Mouse (Mus musculus) CH12.LX (cell line): ENCODE measurements around the gene Olfml2a. TPM values are rescaled to one million over a fixed set of nuclear protein-coding genes. Genes with fewer than 3 reads are reported as not detected.

Source experiments
- DNase-seq: peaks from one replicate; pipeline ENCODE4 v3.0.0-alpha.2; 2013; ENCODE audit errors: extremely low read depth
- H3K27ac ChIP-seq: 2 replicates; pipeline ENCODE4 v1.5.1; 2012; ENCODE audit warnings: low read depth, mild to moderate bottlenecking, control low read depth, moderate library complexity; ENCODE audit not compliant: insufficient read depth
- H3K27me3 ChIP-seq: replicated peaks from 2 replicates; pipeline ENCODE3; 2012; ENCODE audit warnings: inconsistent platforms
- H3K36me3 ChIP-seq, 2 experiments: replicated peaks in 1 of 2; 2 replicates each; pipeline versions ENCODE3 to v1.6.1; 2012; ENCODE audit warnings: inconsistent platforms in 1 of 2, low read length in 1 of 2, mild to moderate bottlenecking in 1 of 2, mixed read lengths in 1 of 2, moderate library complexity in 1 of 2; ENCODE audit not compliant: control insufficient read depth in 1 of 2, insufficient read depth in 1 of 2
- H3K4me1 ChIP-seq, 2 experiments: 2 replicates each; pipeline ENCODE4 v1.6.1; 2012; ENCODE audit warnings: inconsistent platforms in 1 of 2, moderate library complexity in 1 of 2; ENCODE audit not compliant: insufficient read depth in 2 of 2, control insufficient read depth in 1 of 2
- H3K4me2 ChIP-seq: 2 replicates; pipeline ENCODE4 v1.6.1; 2012; ENCODE audit warnings: low read depth, mild to moderate bottlenecking, control low read depth; ENCODE audit not compliant: poor library complexity, insufficient read depth, severe bottlenecking
- H3K4me3 ChIP-seq, 3 experiments: fragments of 150-350 bp in 1 of 3; sonication (generic) in 1 of 3; replicated peaks in 1 of 3; 2 replicates each; pipeline versions ENCODE3 to v1.5.1; 2011 to 2012; ENCODE audit warnings: low read depth in 2 of 3, low read length in 2 of 3, mild to moderate bottlenecking in 2 of 3, moderate library complexity in 2 of 3, control low read depth in 1 of 3, improper control_type of control experiment in 1 of 3, inconsistent platforms in 1 of 3, mixed read lengths in 1 of 3; ENCODE audit not compliant: poor library complexity in 1 of 3
- H3K79me2 ChIP-seq: replicated peaks from 2 replicates; pipeline ENCODE4 v1.6.1; 2012; ENCODE audit warnings: mild to moderate bottlenecking, moderate library complexity; ENCODE audit not compliant: control insufficient read depth, poor library complexity, insufficient read depth, severe bottlenecking; ENCODE audit errors: extremely low read depth
- H3K9ac ChIP-seq: 2 replicates; pipeline ENCODE4 v1.6.1; 2012; ENCODE audit warnings: low read depth, mild to moderate bottlenecking, control low read depth, moderate library complexity; ENCODE audit not compliant: insufficient read depth
- H3K9me3 ChIP-seq: replicated peaks from 2 replicates; pipeline ENCODE3; 2012; ENCODE audit warnings: low read length, inconsistent platforms, mixed read lengths
- BHLHE40 ChIP-seq: IDR thresholded peaks from 2 replicates; pipeline ENCODE4 v1.6.1; 2011; ENCODE audit warnings: mild to moderate bottlenecking, low read depth, low read length, improper control_type of control experiment
- CHD1 ChIP-seq: IDR thresholded peaks from 2 replicates; pipeline ENCODE4 v1.6.1; 2012; ENCODE audit warnings: low read depth, low read length, improper control_type of control experiment, inconsistent platforms
- CHD2 ChIP-seq: IDR thresholded peaks from 2 replicates; pipeline ENCODE4 v1.6.1; 2011; ENCODE audit warnings: low read length, improper control_type of control experiment
- CTCF ChIP-seq, 2 experiments: IDR thresholded peaks in 1 of 2; conservative IDR thresholded peaks in 1 of 2; 2 replicates each; pipeline ENCODE4 v1.5.1; 2011 to 2012; ENCODE audit warnings: low read depth in 2 of 2, low read length in 2 of 2, improper control_type of control experiment in 1 of 2, inconsistent platforms in 1 of 2, mild to moderate bottlenecking in 1 of 2, moderate library complexity in 1 of 2
- ELF1 ChIP-seq: IDR thresholded peaks from 2 replicates; pipeline ENCODE4 v1.6.1; 2014; ENCODE audit warnings: low read depth, mild to moderate bottlenecking, inconsistent platforms, low read length, improper control_type of control experiment
- EP300 ChIP-seq: IDR thresholded peaks from 2 replicates; pipeline ENCODE4 v1.6.1; 2011; ENCODE audit warnings: low read length, improper control_type of control experiment
- ETS1 ChIP-seq: conservative IDR thresholded peaks from 2 replicates; pipeline ENCODE4 v1.6.1; 2012; ENCODE audit warnings: low read depth, mild to moderate bottlenecking, inconsistent platforms, low read length, improper control_type of control experiment, moderate library complexity
- HCFC1 ChIP-seq: IDR thresholded peaks from 2 replicates; pipeline ENCODE4 v1.6.1; 2012; ENCODE audit warnings: low read depth, mild to moderate bottlenecking, inconsistent platforms, low read length, improper control_type of control experiment
- IRF4 ChIP-seq: IDR thresholded peaks from 2 replicates; pipeline ENCODE4 v1.6.1; 2014; ENCODE audit warnings: low read depth, mild to moderate bottlenecking, inconsistent platforms, low read length, improper control_type of control experiment
- JUN ChIP-seq: IDR thresholded peaks from 2 replicates; pipeline ENCODE4 v1.6.1; 2011; ENCODE audit warnings: low read depth, mild to moderate bottlenecking, low read length, improper control_type of control experiment, moderate library complexity; ENCODE audit not compliant: insufficient read depth
- JUND ChIP-seq: conservative IDR thresholded peaks from 2 replicates; pipeline ENCODE4 v1.6.1; 2011; ENCODE audit warnings: low read depth, low read length, improper control_type of control experiment
- KAT2A ChIP-seq: IDR thresholded peaks from 2 replicates; pipeline ENCODE4 v1.6.1; 2012; ENCODE audit warnings: low read length, improper control_type of control experiment, inconsistent platforms; ENCODE audit not compliant: insufficient replicate concordance
- MAFK ChIP-seq: IDR thresholded peaks from 2 replicates; pipeline ENCODE4 v1.6.1; 2011; ENCODE audit warnings: low read length, improper control_type of control experiment; ENCODE audit not compliant: insufficient replicate concordance
- MAX ChIP-seq: IDR thresholded peaks from 2 replicates; pipeline ENCODE4 v1.6.1; 2011; ENCODE audit warnings: low read length, improper control_type of control experiment
- MAZ ChIP-seq: IDR thresholded peaks from 2 replicates; pipeline ENCODE4 v1.6.1; 2012; ENCODE audit warnings: low read depth, mild to moderate bottlenecking, inconsistent platforms, low read length, improper control_type of control experiment, moderate library complexity
- MEF2A ChIP-seq: IDR thresholded peaks from 2 replicates; pipeline ENCODE4 v1.6.1; 2014; ENCODE audit warnings: low read depth, mild to moderate bottlenecking, inconsistent platforms, low read length, improper control_type of control experiment, borderline replicate concordance
- MXI1 ChIP-seq: IDR thresholded peaks from 2 replicates; pipeline ENCODE4 v1.6.1; 2011; ENCODE audit warnings: mild to moderate bottlenecking, low read depth, low read length, improper control_type of control experiment
- NELFE ChIP-seq: IDR thresholded peaks from 2 replicates; pipeline ENCODE4 v1.6.1; 2011; ENCODE audit warnings: low read depth, low read length, improper control_type of control experiment
- NRF1 ChIP-seq: IDR thresholded peaks from 2 replicates; pipeline ENCODE4 v1.6.1; 2014; ENCODE audit warnings: low read depth, mild to moderate bottlenecking, inconsistent platforms, low read length, improper control_type of control experiment, moderate library complexity
- POLR2A ChIP-seq: IDR thresholded peaks from 2 replicates; pipeline ENCODE4 v1.6.1; 2011; ENCODE audit warnings: low read depth, mild to moderate bottlenecking, improper control_type of control experiment, low read length
- POLR2AphosphoS2 ChIP-seq: IDR thresholded peaks from 2 replicates; pipeline ENCODE4 v1.6.1; 2011; ENCODE audit warnings: low read depth, low read length, improper control_type of control experiment
- RAD21 ChIP-seq: IDR thresholded peaks from 2 replicates; pipeline ENCODE4 v1.6.1; 2011; ENCODE audit warnings: low read depth, mild to moderate bottlenecking, low read length, improper control_type of control experiment, moderate library complexity
- RCOR1 ChIP-seq: conservative IDR thresholded peaks from 2 replicates; pipeline ENCODE4 v1.6.1; 2012; ENCODE audit warnings: low read depth, mild to moderate bottlenecking, inconsistent platforms, low read length, improper control_type of control experiment
- SIN3A ChIP-seq: IDR thresholded peaks from 2 replicates; pipeline ENCODE4 v1.6.1; 2012; ENCODE audit warnings: low read length, improper control_type of control experiment, inconsistent platforms
- TBP ChIP-seq: conservative IDR thresholded peaks from 2 replicates; pipeline ENCODE4 v1.6.1; 2011; ENCODE audit warnings: low read depth, low read length, improper control_type of control experiment
- TCF12 ChIP-seq: IDR thresholded peaks from 2 replicates; pipeline ENCODE4 v1.6.1; 2014; ENCODE audit warnings: low read depth, mild to moderate bottlenecking, inconsistent platforms, low read length, improper control_type of control experiment
- UBTF ChIP-seq: IDR thresholded peaks from 2 replicates; pipeline ENCODE4 v1.6.1; 2012; ENCODE audit warnings: low read depth, mild to moderate bottlenecking, inconsistent platforms, low read length, improper control_type of control experiment, moderate library complexity
- USF1 ChIP-seq: IDR thresholded peaks from 2 replicates; pipeline ENCODE4 v1.6.1; 2014; ENCODE audit warnings: low read depth, mild to moderate bottlenecking, inconsistent platforms, low read length, improper control_type of control experiment
- ZC3H11A ChIP-seq: IDR thresholded peaks from 2 replicates; pipeline ENCODE4 v1.6.1; 2012; ENCODE audit warnings: low read depth, mild to moderate bottlenecking, inconsistent platforms, low read length, improper control_type of control experiment
- ZMIZ1 ChIP-seq: IDR thresholded peaks from 2 replicates; pipeline ENCODE4 v1.6.1; 2012; ENCODE audit warnings: low read depth, mild to moderate bottlenecking, inconsistent platforms, low read length, improper control_type of control experiment
- ZNF384 ChIP-seq: IDR thresholded peaks from 2 replicates; pipeline ENCODE4 v1.6.1; 2012; ENCODE audit warnings: low read depth, low read length, improper control_type of control experiment, inconsistent platforms
- dilution Hi-C: fragments of 300-500 bp; cut with MboI; formaldehyde crosslinking; loops from 2 replicates; pipeline ENCODE4 v1.14.3; 2020; ENCODE audit warnings: low sequenced_read_pairs; ENCODE audit not compliant: extremely low pct_unique_long_range_greater_than_20kb, extremely low pct_ligation_motif_present
- in situ Hi-C: fragments of 300-500 bp; cut with MboI; formaldehyde crosslinking; loops from 3 replicates; pipeline ENCODE4 v1.14.3; 2019; ENCODE audit warnings: low sequenced_read_pairs, low pct_ligation_motif_present, low pct_unique_long_range_greater_than_20kb, mixed read lengths
- polyA plus RNA-seq: library from polyadenylated mRNA; unstranded; fragments of >175 nt; gene quantifications from 2 replicates; pipeline ENCODE4 v1.2.1, GENCODE M21; 2012; ENCODE audit warnings: low read depth; ENCODE audit not compliant: insufficient read length
- total RNA-seq, 2 experiments: library from RNA; depleted of rRNA; stranded (reverse); fragments of 300-350 nt in 1 of 2; fragments of >200 nt in 1 of 2; gene quantifications; 2 replicates each; pipeline ENCODE4 v1.2.3; 2012 to 2014

Gene Olfml2a
- total and polyA plus RNA-seq, 3 experiments: 4.3 to 8.5 (median 5.5) TPM

- peak overlapping the region; percentile 92; the same call in 1 of the 2 replicates for H3K4me2 ChIP-seq
- H3K9me3 ChIP-seq: no peaks in the 10 kb centered on the region
- H3K4me3 ChIP-seq: peak overlapping the region; percentile 85 to 100 (median 90)
- H3K27me3 ChIP-seq: no peaks in the 10 kb centered on the region
- in situ Hi-C loops (no loop called here), dilution Hi-C loops (no loop called here)
- peak; percentile 92 for DNase-seq
- peaks cover 12 to 32% of the 10 kb centered on the region in 2 experiments for H3K36me3 ChIP-seq
- 0 out of 2 replicates have a peak, but pooled peaks have one; percentile 56 for TF ChIP-seq IRF4
- TF ChIP-seq POLR2AphosphoS2: peak; percentile 77
- TF ChIP-seq ELF1: peak; percentile 99
- no peak for TF ChIP-seq RAD21
- peak; percentile 84 for TF ChIP-seq MAX
- TF ChIP-seq JUND: no peak
- peak; percentile 83 for TF ChIP-seq TBP
- peak; percentile 44; the same call in 1 of the 2 replicates for TF ChIP-seq ZNF384
- peak; percentile 25; the same call in 1 of the 2 replicates for TF ChIP-seq ETS1
- TF ChIP-seq MAZ: peak; percentile 80
- no peak for TF ChIP-seq MAFK
- no peak for TF ChIP-seq ZC3H11A
- peak; percentile 93 for TF ChIP-seq NELFE
- TF ChIP-seq CHD1: peak; percentile 29; the same call in 1 of the 2 replicates
- peak; percentile 96 for TF ChIP-seq POLR2A
- no peak for TF ChIP-seq EP300
- TF ChIP-seq RCOR1: no peak
- peak; percentile 76 for TF ChIP-seq SIN3A
- TF ChIP-seq CHD2: no peak
- peak; percentile 83 for TF ChIP-seq UBTF
- TF ChIP-seq JUN: no peak
- peak; percentile 54; the same call in 1 of the 2 replicates for TF ChIP-seq ZMIZ1
- no peak for TF ChIP-seq USF1
- TF ChIP-seq BHLHE40: peak; percentile 40; the same call in 1 of the 2 replicates
- TF ChIP-seq MEF2A: peak; percentile 73; the same call in 1 of the 2 replicates
- peak; percentile 88 for TF ChIP-seq HCFC1
- no peak for TF ChIP-seq CTCF (conservative IDR thresholded peaks at IDR 0.05 in 1 of 2, IDR thresholded peaks at IDR 0.05 in 1 of 2; ENCODE audit: low read depth in 2 of 2, low read length in 2 of 2)
- TF ChIP-seq KAT2A: peak; percentile 90; the same call in 1 of the 2 replicates
- TF ChIP-seq MXI1: peak; percentile 87
- peak; percentile 88 for TF ChIP-seq NRF1
- TF ChIP-seq TCF12: peak; percentile 92
- H3K9ac ChIP-seq: peak overlapping the region; percentile 99
- peaks cover 2 to 24% of the 10 kb centered on the region in 2 experiments for H3K4me1 ChIP-seq
- peaks cover 69% of the 10 kb centered on the region for H3K79me2 ChIP-seq
- H3K27ac ChIP-seq: peak overlapping the region; percentile 99
These were observed 76.1 kb downstream of the Olfml2a start for GRCm38 (mm10) chr2:39007865-39008264.
